Mouse (Mus musculus): ENCODE measurements around the gene Bora. TPM values are rescaled to one million over a fixed set of nuclear protein-coding genes. Genes with fewer than 3 reads are reported as not detected.
A peak's percentile ranks its signal among the peaks of the same experiment; 100 is the strongest.
"Not testable (repeated sequence)": the region's sequence is repeated elsewhere in the genome, so short reads cannot be mapped to it uniquely, and the experiment has no call there.

Bora gene
- 15.4 and 18.7 TPM in 2 replicates for polyA plus RNA-seq (2015; fragmentation: Nextera tagmentation; extraction: Ambion mirVana)

GRCm38 (mm10) chr14:99046031-99046781 is at the start of gene Bora, which contains the start of gene Mzt1:
Gene Bora, plus strand, starts transcription at chr14:99046222.
Gene Mzt1, minus strand, starts transcription at chr14:99046134.
- peak; percentile 96 for ATAC-seq (ENCODE audit: low FRiP score, low read depth)
- H3K4me3 ChIP-seq: peak within 1 kb of the TSS; percentile 90
- peak within 1 kb of the TSS; percentile 70 for H3K4me2 ChIP-seq
- no peaks in the 10 kb centered on the region for H3K9me3 ChIP-seq
- peaks cover 26% of the 10 kb centered on the region for H3K4me1 ChIP-seq (replicated peaks)
- peak within 1 kb of the TSS; percentile 93 for H3K9ac ChIP-seq
- under 1% methylated on average over 80 of the region's 81 CpGs for WGBS
- H3K27me3 ChIP-seq: no peaks in the 10 kb centered on the region
- no peaks in the 10 kb centered on the region for H3K36me3 ChIP-seq
- H3K27ac ChIP-seq (replicated peaks): peak within 1 kb of the TSS; percentile 81

DNA sequence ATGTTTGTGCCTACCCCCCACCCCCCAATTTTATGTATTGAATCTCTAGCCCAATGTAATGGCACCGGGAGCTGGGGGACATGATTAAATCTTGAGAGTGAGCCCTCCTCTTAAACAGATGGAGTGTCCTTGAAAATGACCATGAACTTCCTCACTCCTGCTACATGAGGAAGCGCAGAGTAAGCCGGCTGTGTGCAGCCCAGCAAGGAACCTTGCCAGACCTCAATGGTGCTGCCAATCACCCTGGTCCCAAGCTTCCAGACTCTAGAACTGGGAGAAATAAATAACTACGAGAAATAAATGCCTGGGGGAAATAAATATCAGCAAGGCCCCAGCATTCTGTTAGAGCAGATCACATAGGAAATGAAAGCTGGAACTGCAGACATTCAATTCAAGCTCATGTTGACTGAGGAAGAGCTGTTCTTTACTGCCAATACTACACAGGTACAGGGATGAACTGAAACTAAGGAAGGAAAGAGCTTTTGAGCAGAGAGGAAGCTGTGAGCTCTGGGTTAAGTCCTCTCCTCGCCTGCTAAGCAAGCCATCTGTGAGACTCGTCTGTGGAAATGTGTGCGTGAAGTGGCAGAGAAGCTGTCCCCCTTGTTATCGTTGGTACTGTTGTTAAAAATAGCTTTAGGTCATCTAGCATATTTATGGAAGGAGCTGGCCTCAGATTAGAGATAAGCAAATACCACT is 35.6 kb upstream of the Bora start:
- Histone ChIP-seq H3K27ac (replicated peaks) (no peak overlapping the region), H3K27me3 (no peaks in the 10 kb centered on the region), H3K9ac (no peak overlapping the region), H3K4me1 (replicated peaks) (no peaks in the 10 kb centered on the region), H3K4me2 (no peak overlapping the region), H3K9me3 (no peaks in the 10 kb centered on the region), H3K4me3 (no peak overlapping the region), H3K36me3 (no peaks in the 10 kb centered on the region)
- 63% methylated on average over 8 of the region's 8 CpGs for WGBS
- no peak for ATAC-seq (ENCODE audit: low FRiP score, low read depth)

DNA sequence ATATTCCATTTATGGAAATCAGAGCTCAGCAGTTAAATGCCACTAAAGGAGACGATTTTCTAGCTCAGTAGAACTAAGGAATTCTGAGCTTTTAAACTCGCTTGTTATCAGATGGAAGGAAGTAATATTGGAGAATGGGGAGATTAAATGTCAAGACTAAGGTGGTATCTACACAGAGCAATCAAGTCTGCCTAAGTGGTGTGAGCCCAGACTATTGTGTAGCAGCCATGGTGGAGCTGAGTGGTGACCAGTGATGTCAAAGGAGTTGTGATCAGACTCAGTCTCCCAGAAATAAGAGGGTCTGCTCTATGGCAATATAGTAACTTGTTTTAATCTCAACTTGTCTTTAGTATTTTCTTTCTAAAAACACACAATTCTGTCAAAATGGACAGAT is 35.1 kb upstream of the Bora start:
- no peak for ATAC-seq (ENCODE audit: low FRiP score, low read depth)
- no peak overlapping the region for H3K4me3 ChIP-seq
- H3K27ac ChIP-seq (replicated peaks): no peak overlapping the region
- H3K27me3 ChIP-seq: no peaks in the 10 kb centered on the region
- no peaks in the 10 kb centered on the region for H3K4me1 ChIP-seq (replicated peaks)
- 73% methylated on average over 2 of the region's 2 CpGs for WGBS
- no peaks in the 10 kb centered on the region for H3K36me3 ChIP-seq
- H3K4me2 ChIP-seq: no peak overlapping the region
- H3K9ac ChIP-seq: no peak overlapping the region
- no peaks in the 10 kb centered on the region for H3K9me3 ChIP-seq

- Histone ChIP-seq H3K4me3 (no peak overlapping the region), H3K36me3 (no peaks in the 10 kb centered on the region), H3K27me3 (no peaks in the 10 kb centered on the region), H3K4me2 (no peak overlapping the region), H3K4me1 (replicated peaks) (no peaks in the 10 kb centered on the region), H3K9ac (no peak overlapping the region), H3K27ac (replicated peaks) (no peak overlapping the region), H3K9me3 (no peaks in the 10 kb centered on the region)
- 84% methylated on average over 7 of the region's 7 CpGs for WGBS
- ATAC-seq (ENCODE audit: low FRiP score, low read depth): no peak
Measured at GRCm38 (mm10) chr14:99018691-99019090, 27.3 kb upstream of the Bora start.

GRCm38 (mm10) chr14:99019136-99019808 is 26.8 kb upstream of the Bora start:
- H3K4me1 ChIP-seq (replicated peaks): no peaks in the 10 kb centered on the region
- no peak overlapping the region for H3K4me3 ChIP-seq
- 58% methylated on average over 10 of the region's 10 CpGs for WGBS
- H3K4me2 ChIP-seq: no peak overlapping the region
- no peaks in the 10 kb centered on the region for H3K27me3 ChIP-seq
- no peak overlapping the region for H3K9ac ChIP-seq
- ATAC-seq (ENCODE audit: low FRiP score, low read depth): no peak
- H3K27ac ChIP-seq (replicated peaks): no peak overlapping the region
- H3K9me3 ChIP-seq: no peaks in the 10 kb centered on the region
- H3K36me3 ChIP-seq: no peaks in the 10 kb centered on the region

DNA sequence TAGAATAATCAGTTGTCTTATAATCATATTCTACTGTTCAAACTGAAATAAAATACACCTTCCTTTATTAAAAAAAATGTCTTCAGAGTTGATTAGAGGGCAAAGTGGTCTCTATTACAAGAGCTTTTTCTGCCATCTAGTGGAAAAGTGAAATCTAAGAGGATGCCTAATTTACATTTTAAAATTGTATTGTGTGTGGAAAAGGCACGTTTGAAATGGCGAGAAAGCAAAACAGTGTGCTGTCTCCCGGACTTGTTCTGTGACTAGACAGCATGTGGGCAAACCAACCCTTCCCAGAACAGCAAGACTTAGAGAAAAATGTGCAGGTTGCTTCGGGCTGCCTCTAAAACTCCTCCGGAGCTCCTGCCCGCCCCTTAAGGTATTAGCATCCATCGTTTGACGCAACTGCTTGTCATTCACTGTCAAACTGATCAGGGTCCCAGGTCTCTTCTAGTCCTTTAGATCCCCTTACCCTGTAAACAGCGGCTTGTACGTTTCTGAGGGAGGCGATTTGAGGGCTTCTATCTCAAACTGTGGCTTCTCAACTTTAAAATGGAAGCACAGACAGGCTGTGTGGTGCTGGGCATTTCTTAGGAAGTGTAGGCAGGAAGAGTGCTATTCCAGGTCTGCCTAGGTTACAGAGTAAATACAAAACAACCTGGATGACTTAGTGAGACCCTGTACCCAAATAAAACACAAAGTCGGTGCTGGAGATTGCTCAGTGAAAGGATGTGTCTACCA is 23.5 kb upstream of the Bora start:
- no peaks in the 10 kb centered on the region for H3K9me3 ChIP-seq
- H3K4me2 ChIP-seq: peak overlapping the region; percentile 54
- no peaks in the 10 kb centered on the region for H3K36me3 ChIP-seq
- H3K27me3 ChIP-seq: no peaks in the 10 kb centered on the region
- peak overlapping the region; percentile 35 for H3K9ac ChIP-seq
- no peak overlapping the region for H3K27ac ChIP-seq (replicated peaks)
- ATAC-seq (ENCODE audit: low FRiP score, low read depth): 0 out of 2 replicates have a peak, but pooled peaks have one; percentile 21
- H3K4me1 ChIP-seq (replicated peaks): no peaks in the 10 kb centered on the region
- 38% methylated on average over 12 of the region's 12 CpGs for WGBS
- H3K4me3 ChIP-seq: peak overlapping the region; percentile 35

DNA sequence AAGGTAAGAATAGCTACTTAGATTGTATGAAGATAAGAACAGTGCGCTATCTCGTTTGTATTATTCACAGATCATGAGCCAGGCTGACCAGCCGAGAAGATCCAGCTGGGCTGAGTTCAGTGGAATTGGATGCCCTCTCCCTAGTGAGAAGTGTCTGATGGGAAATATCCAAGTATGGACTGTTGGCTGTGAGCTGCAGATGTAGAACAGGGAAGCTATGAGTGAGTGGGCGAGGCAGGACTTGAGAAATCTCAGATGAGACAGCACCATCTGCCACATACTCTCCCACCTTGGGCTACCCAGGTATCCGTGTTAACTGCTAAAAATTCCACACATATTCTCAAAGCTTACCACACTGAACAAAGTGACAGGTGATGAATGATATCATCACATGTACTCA is 16.0 kb upstream of the Bora start:
- H3K9me3 ChIP-seq: no peaks in the 10 kb centered on the region
- no peak overlapping the region for H3K27ac ChIP-seq (replicated peaks)

GRCm38 (mm10) chr14:99031337-99031873 is 14.6 kb upstream of the Bora start:
- H3K36me3 ChIP-seq: peaks cover 8% of the 10 kb centered on the region
- no peak overlapping the region for H3K9ac ChIP-seq
- no peak overlapping the region for H3K4me2 ChIP-seq
- WGBS: 83% methylated on average over 5 of the region's 5 CpGs
- H3K9me3 ChIP-seq: no peaks in the 10 kb centered on the region
- no peaks in the 10 kb centered on the region for H3K27me3 ChIP-seq
- H3K4me1 ChIP-seq (replicated peaks): no peaks in the 10 kb centered on the region
- no peak overlapping the region for H3K4me3 ChIP-seq
- no peak overlapping the region for H3K27ac ChIP-seq (replicated peaks)
- no peak; the same call in 1 of the 2 replicates for ATAC-seq (ENCODE audit: low FRiP score, low read depth)

More for the DNA sequence above, 16.0 kb upstream of the Bora start:
- ATAC-seq (ENCODE audit: low FRiP score, low read depth): no peak
- H3K9ac ChIP-seq: no peak overlapping the region
- WGBS: 76% methylated on average over 5 of the region's 5 CpGs
- H3K36me3 ChIP-seq: 0 out of 2 replicates have a peak, but pooled peaks cover 3% of the 10 kb centered on the region
- no peak overlapping the region for H3K4me2 ChIP-seq
- no peaks in the 10 kb centered on the region for H3K27me3 ChIP-seq
- H3K4me3 ChIP-seq: no peak overlapping the region
- no peaks in the 10 kb centered on the region for H3K4me1 ChIP-seq (replicated peaks)

GRCm38 (mm10) chr14:99032596-99032995 is 13.4 kb upstream of the Bora start:
- Histone ChIP-seq H3K27ac (replicated peaks) (no peak overlapping the region), H3K4me3 (no peak overlapping the region), H3K27me3 (no peaks in the 10 kb centered on the region), H3K4me1 (replicated peaks) (no peaks in the 10 kb centered on the region), H3K9me3 (no peaks in the 10 kb centered on the region), H3K36me3 (peaks cover 8% of the 10 kb centered on the region), H3K4me2 (no peak overlapping the region), H3K9ac (no peak overlapping the region)
- 78% methylated on average over 5 of the region's 5 CpGs for WGBS
- ATAC-seq (ENCODE audit: low FRiP score, low read depth): no peak

DNA sequence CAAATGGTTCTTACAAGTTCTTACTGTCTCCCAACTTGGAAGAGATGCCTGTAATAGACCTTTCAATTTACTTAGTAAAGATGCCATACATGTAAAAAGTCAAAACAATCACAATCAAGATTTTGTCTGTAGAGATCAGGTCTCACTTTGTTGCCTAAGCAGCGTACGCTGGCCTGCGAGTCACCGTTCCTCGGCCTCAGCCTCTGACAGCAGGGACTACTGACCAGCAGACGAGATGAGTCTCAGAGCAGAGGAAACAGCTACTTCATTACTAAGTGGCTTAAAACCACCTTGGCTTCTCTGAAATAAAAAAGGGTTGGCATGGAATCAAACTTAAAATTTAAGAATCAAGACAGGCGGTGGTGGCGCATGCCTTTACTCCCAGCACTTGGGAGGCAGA is 11.2 kb upstream of the Bora start:
- not testable (repeated sequence) for H3K4me2 ChIP-seq; H3K27ac ChIP-seq (replicated peaks); H3K4me3 ChIP-seq; H3K4me1 ChIP-seq (replicated peaks); H3K9me3 ChIP-seq; ATAC-seq (ENCODE audit: low FRiP score, low read depth); H3K9ac ChIP-seq; H3K27me3 ChIP-seq
- 95% methylated on average over 8 of the region's 8 CpGs for WGBS
- peaks cover 11% of the 10 kb centered on the region for H3K36me3 ChIP-seq

DNA sequence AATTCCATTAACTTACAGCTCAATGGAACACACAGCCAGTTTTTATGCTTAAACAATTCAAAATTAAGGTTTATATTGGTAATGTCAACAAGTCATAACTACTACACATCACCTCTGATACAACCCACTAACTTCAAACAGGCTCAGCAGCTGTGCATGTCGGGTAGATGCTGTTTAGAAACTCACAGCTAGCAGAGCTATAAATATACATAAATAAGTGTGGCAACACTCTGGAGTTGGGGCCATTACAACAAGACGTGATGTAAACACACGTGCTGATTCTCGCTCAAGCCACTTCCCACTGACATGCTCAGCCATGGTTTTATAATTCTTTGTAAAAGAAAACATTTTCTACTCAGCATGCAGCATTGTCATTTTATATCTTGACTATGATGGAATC is 10.0 kb upstream of the Bora start:
- H3K36me3 ChIP-seq: peaks cover 15% of the 10 kb centered on the region
- H3K9me3 ChIP-seq: no peaks in the 10 kb centered on the region
- no peaks in the 10 kb centered on the region for H3K27me3 ChIP-seq
- H3K27ac ChIP-seq (replicated peaks): no peak overlapping the region
- WGBS: 79% methylated on average over 4 of the region's 4 CpGs
- ATAC-seq (ENCODE audit: low FRiP score, low read depth): no peak
- H3K4me3 ChIP-seq: no peak overlapping the region
- no peak overlapping the region for H3K9ac ChIP-seq
- H3K4me1 ChIP-seq (replicated peaks): 0 out of 2 replicates have a peak, but pooled peaks cover under 1% of the 10 kb centered on the region
- no peak overlapping the region for H3K4me2 ChIP-seq
